Mouse (Mus musculus): Measurements from ENCODE around the gene Kif12.

DNA sequence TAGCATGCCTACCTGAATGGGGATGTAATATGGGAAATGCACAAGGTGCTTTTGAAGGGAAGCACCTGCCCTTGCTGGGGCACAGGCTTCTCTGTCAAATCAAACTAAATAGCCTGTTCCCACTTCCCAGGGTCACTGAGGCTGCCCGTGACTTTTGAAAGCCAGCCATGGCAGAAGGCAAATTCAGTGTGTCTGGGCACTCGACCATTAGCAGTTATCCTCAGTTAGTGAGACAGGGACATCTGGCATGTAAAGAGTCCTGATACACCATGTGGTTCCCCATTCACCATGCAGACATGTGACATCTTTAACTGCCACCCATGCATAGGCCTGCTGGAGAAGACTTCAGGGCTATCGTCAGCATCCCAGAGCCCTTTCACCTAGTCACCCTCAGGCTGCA is 47.1 kb upstream of the Kif12 start:
- TF ChIP-seq EP300 (IDR thresholded peaks at IDR 0.05; ENCODE audit: insufficient read depth, low read depth, low read length) (no peak), POLR2A (IDR thresholded peaks at IDR 0.05; ENCODE audit: insufficient read depth, low read depth, low read length) (no peak)
